Mouse (Mus musculus) intestine, embryonic 14.5 days (tissue): ENCODE results near the gene Kansl3. TPM values are rescaled to one million over a fixed set of nuclear protein-coding genes. Genes with fewer than 3 reads are reported as not detected.

Experiments
- ATAC-seq: fragments of 200-750 bp; cut with Nextera tagmentation; replicated peaks from 2 replicates; pipeline ENCODE4 v1.8.0; 2017; ENCODE audit warnings: low read depth, moderate number of reproducible peaks, moderate TSS enrichment, moderate library complexity; ENCODE audit not compliant: low FRiP score, low TSS enrichment
- DNase-seq: peaks from one replicate; pipeline ENCODE4 v3.0.0-alpha.2; 2018; ENCODE audit warnings: low spot score
- H3K27ac ChIP-seq: fragments of 300-500 bp; sonication (generic); 2 replicates; pipeline ENCODE4 v1.5.1; 2014; ENCODE audit warnings: low read depth, mild to moderate bottlenecking, control low read depth
- H3K27me3 ChIP-seq: fragments of 300-500 bp; sonication (generic); replicated peaks from 2 replicates; pipeline ENCODE4 v1.6.1; 2014; ENCODE audit warnings: low read length, control low read depth; ENCODE audit not compliant: control insufficient read depth, insufficient read depth
- H3K36me3 ChIP-seq: fragments of 300-500 bp; sonication (generic); 2 replicates; pipeline ENCODE4 v1.6.1; 2014; ENCODE audit warnings: low read length, control low read depth; ENCODE audit not compliant: control insufficient read depth, insufficient read depth
- H3K4me1 ChIP-seq: fragments of 300-500 bp; sonication (generic); replicated peaks from 2 replicates; pipeline ENCODE4 v1.6.1; 2014; ENCODE audit warnings: low read length, control low read depth, mixed read lengths; ENCODE audit not compliant: control insufficient read depth, insufficient read depth
- H3K4me2 ChIP-seq: fragments of 300-500 bp; sonication (generic); 2 replicates; pipeline ENCODE4 v1.6.1; 2014; ENCODE audit warnings: low read length
- H3K4me3 ChIP-seq: fragments of 300-500 bp; sonication (generic); 2 replicates; pipeline ENCODE4 v1.5.1; 2014; ENCODE audit warnings: low read depth, low read length, control low read depth, mixed read lengths
- H3K9ac ChIP-seq: fragments of 300-500 bp; sonication (generic); 2 replicates; pipeline ENCODE4 v1.6.1; 2014; ENCODE audit warnings: mild to moderate bottlenecking, low read length
- H3K9me3 ChIP-seq: fragments of 300-500 bp; sonication (generic); 2 replicates; pipeline ENCODE4 v1.6.1; 2016; ENCODE audit warnings: low read length, control low read depth; ENCODE audit not compliant: control insufficient read depth
- WGBS: fragments of 180-500 bp; shearing (Covaris S2); extraction: QIAGEN DNeasy Blood & Tissue Kit; methylation state at CpG from one replicate; pipeline ENCODE4 v1.1.7; 2014; 5-methylcytosine and 5-hydroxymethylcytosine counted together
- polyA plus RNA-seq: library from polyadenylated mRNA; unstranded; fragments of >200 nt; fragmentation: Nextera tagmentation; extraction: Ambion mirVana; gene quantifications from 2 replicates; pipeline ENCODE4 v1.2.1, GENCODE M21; 2014

The Kansl3 gene
- polyA plus RNA-seq, 1 experiment from 2014 or later, result 41.4 TPM

DNA sequence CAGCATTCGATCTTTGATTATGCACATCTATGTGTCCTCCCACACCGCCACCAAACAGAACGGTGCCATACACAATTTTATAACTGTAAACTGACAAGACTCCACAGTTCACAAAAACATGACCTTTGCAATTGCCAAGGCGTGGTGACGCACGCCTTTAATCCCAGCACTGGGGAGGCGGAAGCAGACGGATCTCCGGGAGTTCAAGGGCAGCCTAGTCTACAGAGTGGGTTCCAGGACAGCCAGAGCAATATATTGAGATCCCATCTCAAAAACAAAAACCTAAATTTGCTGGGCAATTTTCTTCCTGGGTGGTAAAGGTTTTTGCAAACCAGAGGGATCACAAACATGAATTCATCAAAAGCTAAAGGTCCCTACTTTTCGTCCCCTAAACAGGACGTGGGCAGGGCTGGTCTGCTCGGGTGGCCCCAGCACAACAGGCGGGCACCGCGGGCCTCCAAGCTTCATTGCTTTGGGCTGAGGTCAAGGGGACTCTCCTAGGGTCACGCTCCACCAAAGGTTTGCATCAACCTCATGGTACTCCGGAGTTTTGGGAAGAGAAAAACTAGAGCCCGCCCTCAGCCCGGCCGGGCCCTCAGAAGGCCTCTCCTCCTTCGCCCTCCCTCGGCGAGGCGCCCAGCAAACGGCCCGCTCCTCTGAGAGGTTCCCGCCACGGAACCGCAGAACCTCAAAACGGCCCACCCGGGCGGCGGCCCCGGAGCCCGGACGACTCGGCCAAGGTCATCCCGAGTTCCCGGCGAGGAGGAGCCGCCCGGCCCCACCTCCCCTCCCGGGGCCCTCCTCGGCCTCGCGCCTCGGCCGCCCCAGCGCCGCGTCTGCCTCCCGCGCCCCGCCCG, 641 bp downstream of the Kansl3 start:
- Histone ChIP-seq H3K9ac (peak overlapping the region; percentile 87), H3K27ac (peak overlapping the region; percentile 66), H3K4me1 (peaks cover 7% of the 10 kb centered on the region), H3K4me3 (peak overlapping the region; percentile 81), H3K36me3 (peaks cover 22% of the 10 kb centered on the region), H3K27me3 (no peaks in the 10 kb centered on the region), H3K4me2 (peak overlapping the region; percentile 84), H3K9me3 (no peaks in the 10 kb centered on the region)
- 4% methylated on average over 45 of the region's 55 CpGs for WGBS
- ATAC-seq, result peak; percentile 85
- no peak for DNase-seq

DNA sequence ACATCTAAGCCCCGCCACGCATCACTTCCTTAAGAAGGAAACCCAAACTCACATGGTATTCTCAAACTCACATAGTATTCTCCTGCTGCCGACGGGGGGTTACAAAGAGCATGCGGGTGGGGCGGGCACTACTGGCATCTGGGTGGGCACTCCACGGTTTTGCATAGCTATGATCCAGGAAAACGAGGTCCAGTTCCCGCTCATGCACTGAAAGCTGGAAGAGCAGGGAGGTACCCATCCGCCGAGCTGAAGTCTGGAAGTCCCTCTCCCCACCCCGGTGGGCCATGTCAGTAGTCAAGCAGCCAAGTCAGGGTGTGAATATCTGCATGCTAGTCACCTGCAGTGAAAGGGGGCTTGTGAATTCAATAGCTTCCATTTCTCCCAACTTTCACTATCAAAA, 1.3 kb downstream of the Kansl3 start:
- Histone ChIP-seq H3K4me1 (peaks cover 7% of the 10 kb centered on the region), H3K4me3 (peak overlapping the region; percentile 81), H3K9me3 (no peaks in the 10 kb centered on the region), H3K4me2 (peak overlapping the region; percentile 84), H3K27me3 (no peaks in the 10 kb centered on the region), H3K36me3 (peaks cover 26% of the 10 kb centered on the region), H3K27ac (no peak overlapping the region), H3K9ac (peak overlapping the region; percentile 87)
- 52% methylated on average over 12 of the region's 12 CpGs for WGBS
- no peak for DNase-seq
- ATAC-seq, result no peak

DNA sequence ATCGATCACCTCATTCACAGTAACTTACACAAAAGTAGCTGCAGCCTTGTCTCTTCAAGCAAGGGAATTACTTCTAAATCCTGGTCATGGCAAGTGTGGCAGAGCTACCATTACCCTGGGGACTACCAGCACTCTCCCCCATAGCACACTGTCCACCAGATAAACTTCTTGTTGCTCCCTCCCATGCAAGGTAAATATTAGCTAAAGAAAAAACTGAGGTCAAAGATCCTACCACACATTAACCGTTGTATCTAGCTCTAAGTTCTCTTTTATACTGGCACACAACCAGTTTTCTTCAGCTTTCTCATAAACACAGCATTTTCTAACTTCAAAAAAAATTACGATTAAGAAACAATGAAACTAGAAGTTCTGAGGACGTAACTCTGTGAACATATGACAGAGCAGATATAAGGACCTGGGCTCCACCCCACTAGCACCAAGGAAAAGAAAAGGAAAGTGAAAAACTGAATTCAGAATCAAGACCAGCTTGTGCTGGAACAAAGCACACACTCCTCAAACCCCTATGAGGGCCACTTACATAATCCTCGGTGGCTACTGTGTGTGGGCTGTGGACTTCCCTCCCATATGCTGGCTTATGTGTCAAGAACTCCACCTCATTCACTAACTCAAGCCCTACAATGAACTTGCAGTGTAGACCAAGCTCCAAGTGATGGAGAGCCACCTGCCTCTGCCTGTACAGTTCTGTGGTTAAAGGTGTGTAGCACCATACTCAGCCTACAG, 11.9 kb downstream of the Kansl3 start:
- DNase-seq (no peak), ATAC-seq (no peak)
- peaks cover 92% of the 10 kb centered on the region for H3K36me3 ChIP-seq

DNA sequence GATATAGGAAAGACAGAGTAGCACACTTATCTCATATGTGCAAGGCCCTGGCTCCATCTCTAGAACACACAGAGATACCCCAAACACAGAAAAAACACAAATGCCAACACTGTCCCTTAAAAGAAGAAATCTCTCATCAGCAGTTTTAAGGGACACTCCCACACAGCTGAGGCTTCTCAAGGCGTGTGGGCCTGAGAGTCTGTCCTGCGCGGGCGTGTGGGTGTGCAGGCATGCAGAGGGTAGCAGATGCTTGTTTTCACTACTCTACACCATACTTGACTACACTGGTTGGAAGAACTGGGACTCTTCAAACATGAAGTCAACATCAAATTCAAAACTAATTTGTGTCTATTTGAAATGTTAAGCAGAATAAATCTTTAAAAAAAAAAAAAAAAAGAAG, 16.6 kb downstream of the Kansl3 start:
- no peak overlapping the region for H3K27ac ChIP-seq
- ATAC-seq (no peak), DNase-seq (no peak)
- H3K4me3 ChIP-seq, result no peak overlapping the region
- 90% methylated on average over 4 of the region's 4 CpGs for WGBS
- no peaks in the 10 kb centered on the region for H3K27me3 ChIP-seq
- peaks cover 99% of the 10 kb centered on the region for H3K36me3 ChIP-seq
- no peaks in the 10 kb centered on the region for H3K4me1 ChIP-seq
- H3K9ac ChIP-seq, result no peak overlapping the region
- H3K4me2 ChIP-seq, result no peak overlapping the region
- H3K9me3 ChIP-seq, result no peaks in the 10 kb centered on the region

More for the DNA sequence above, 11.9 kb downstream of the Kansl3 start:
- no peaks in the 10 kb centered on the region for H3K27me3 ChIP-seq
- H3K4me3 ChIP-seq, result no peak overlapping the region
- no peaks in the 10 kb centered on the region for H3K9me3 ChIP-seq
- H3K4me2 ChIP-seq, result no peak overlapping the region
- no peak overlapping the region for H3K27ac ChIP-seq
- H3K4me1 ChIP-seq, result no peaks in the 10 kb centered on the region
- H3K9ac ChIP-seq, result no peak overlapping the region
- 83% methylated on average over 5 of the region's 5 CpGs for WGBS

DNA sequence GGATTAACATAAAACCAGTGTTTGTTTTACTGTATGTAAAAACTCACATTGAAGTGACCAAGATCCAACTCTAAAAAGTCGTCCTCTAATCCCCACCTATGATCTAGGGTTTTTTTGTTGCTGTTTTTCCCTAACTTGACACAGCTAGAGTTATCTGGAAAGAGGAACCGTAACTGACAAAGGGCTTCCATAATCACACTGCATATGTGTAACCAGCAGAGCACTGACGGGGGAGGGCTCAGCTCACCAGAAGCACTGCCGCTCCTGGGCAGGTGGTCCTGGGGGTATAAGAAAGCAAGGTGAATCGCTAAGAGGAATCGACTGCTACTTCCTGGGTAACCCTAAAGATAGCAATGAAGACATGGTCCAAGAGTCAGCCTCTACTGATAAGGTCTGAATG, 26.4 kb downstream of the Kansl3 start:
- no peak for DNase-seq
- H3K9me3 ChIP-seq, result no peaks in the 10 kb centered on the region
- no peak overlapping the region for H3K27ac ChIP-seq
- ATAC-seq, result no peak
- H3K4me2 ChIP-seq, result no peak overlapping the region
- no peaks in the 10 kb centered on the region for H3K4me1 ChIP-seq
- H3K36me3 ChIP-seq, result peaks cover 98% of the 10 kb centered on the region
- WGBS, result 91% methylated on average over 6 of the region's 6 CpGs
- no peak overlapping the region for H3K4me3 ChIP-seq
- no peak overlapping the region for H3K9ac ChIP-seq
- no peaks in the 10 kb centered on the region for H3K27me3 ChIP-seq

DNA sequence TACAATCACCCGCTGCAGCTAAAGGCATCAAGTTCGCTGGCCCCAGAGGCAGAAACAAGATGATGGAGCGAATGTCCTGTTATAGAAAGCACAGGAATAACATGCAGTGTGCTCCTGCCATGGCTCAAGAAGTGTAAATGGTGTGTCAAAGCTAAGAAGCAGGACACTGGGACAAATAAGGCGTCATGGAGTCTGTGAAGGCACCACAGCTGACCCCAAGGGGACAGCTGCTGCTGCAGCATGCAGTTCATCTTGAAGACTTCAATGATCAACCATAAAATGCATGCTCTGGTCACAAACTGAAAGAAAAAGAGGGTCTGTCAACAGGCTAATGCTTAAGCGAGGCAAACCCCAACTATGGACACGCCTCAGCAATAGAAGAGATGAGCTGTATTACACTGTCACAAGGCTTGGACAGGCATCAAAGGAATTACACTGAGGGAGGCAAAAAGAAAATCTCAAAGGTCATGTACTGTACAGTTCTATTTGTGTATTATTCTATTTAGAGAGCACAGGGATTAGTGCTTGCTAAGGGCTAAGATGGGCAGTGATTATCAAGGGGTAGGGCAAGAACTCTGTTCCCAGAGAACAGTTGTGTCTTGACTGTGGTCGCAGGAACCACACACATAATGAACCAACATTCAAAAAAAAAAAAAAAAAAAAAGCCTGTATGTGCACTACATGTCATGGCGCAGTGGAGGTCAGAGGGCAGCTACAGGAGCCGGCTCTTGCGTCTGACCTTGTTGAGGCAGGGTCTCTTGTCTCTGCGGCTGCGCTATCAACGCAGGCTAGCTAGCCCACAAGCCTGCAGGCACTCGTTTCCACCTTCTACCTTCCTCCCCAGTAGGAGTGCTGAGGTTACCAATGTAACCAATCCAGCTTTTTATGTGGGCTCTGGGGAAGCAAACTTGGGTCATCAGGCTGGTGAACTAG, 35.8 kb downstream of the Kansl3 start:
- Histone ChIP-seq H3K9me3 (no peaks in the 10 kb centered on the region), H3K9ac (no peak overlapping the region), H3K36me3 (peaks cover 56% of the 10 kb centered on the region), H3K4me3 (no peak overlapping the region), H3K4me1 (no peaks in the 10 kb centered on the region), H3K27ac (no peak overlapping the region), H3K4me2 (no peak overlapping the region), H3K27me3 (no peaks in the 10 kb centered on the region)
- WGBS, result 86% methylated on average over 14 of the region's 14 CpGs
- no peak for ATAC-seq
- no peak for DNase-seq

DNA sequence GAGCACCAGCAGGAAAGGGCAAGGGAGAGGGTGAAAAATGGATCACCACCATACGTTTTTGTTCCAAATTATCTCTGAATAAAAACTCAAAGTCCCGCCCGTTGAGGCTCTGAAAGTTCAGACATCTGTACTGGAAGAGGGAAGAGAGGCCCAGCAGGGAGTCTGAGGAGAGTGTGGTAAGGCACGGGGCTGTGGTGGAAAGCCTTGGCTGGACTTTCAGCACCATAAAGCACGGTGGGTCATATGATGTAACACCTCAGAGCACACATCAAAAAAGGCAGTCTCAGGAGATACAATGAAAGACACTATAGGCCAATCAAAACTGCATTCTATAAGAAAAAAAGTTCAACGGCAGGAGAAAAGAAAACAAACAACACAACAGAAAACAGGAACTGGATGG, 37.2 kb downstream of the Kansl3 start:
- no peak for ATAC-seq
- no peak overlapping the region for H3K4me2 ChIP-seq
- H3K27ac ChIP-seq, result no peak overlapping the region
- no peak for DNase-seq
- no peaks in the 10 kb centered on the region for H3K4me1 ChIP-seq
- no peak overlapping the region for H3K9ac ChIP-seq
- no peaks in the 10 kb centered on the region for H3K27me3 ChIP-seq
- no peaks in the 10 kb centered on the region for H3K9me3 ChIP-seq
- peaks cover 41% of the 10 kb centered on the region for H3K36me3 ChIP-seq
- 81% methylated on average over 6 of the region's 6 CpGs for WGBS
- no peak overlapping the region for H3K4me3 ChIP-seq

DNA sequence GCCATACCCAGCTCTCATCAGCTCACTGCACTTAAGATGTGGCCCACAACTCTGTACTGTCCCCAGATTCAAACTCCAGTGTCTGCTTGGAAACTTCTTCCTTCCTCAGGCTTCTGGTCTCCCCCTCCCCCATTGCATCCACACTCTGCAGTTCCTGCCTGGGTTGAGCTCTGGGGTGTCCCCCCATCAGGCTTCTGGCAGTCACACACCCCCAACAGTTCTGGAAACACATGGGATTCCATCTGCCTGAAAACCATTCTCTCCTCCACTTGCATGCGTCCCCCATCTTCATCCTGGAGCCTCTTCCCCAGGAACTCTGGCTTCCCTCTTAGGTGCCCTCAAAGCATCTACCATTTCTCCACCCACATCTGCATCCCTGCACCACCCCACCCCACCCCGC, 42.2 kb downstream of the Kansl3 start:
- ATAC-seq, result no peak

More for the DNA sequence above, 42.2 kb downstream of the Kansl3 start:
- peaks cover 15% of the 10 kb centered on the region; the same call in 1 of the 2 replicates for H3K36me3 ChIP-seq
- H3K27me3 ChIP-seq, result no peaks in the 10 kb centered on the region
- no peak overlapping the region for H3K4me3 ChIP-seq
- no peak overlapping the region for H3K27ac ChIP-seq
- no peaks in the 10 kb centered on the region for H3K4me1 ChIP-seq
- DNase-seq, result no peak
- H3K9ac ChIP-seq, result no peak overlapping the region
- H3K9me3 ChIP-seq, result no peaks in the 10 kb centered on the region
- H3K4me2 ChIP-seq, result no peak overlapping the region
- 94% methylated on average over 2 of the region's 2 CpGs for WGBS
